Mouse (Mus musculus): ENCODE results near the gene Gm15217. TPM values are rescaled to one million over a fixed set of nuclear protein-coding genes. Genes with fewer than 3 reads are reported as not detected.

The Gm15217 gene
- polyA plus RNA-seq, 1 experiment from 2014 or later, result not detected

DNA sequence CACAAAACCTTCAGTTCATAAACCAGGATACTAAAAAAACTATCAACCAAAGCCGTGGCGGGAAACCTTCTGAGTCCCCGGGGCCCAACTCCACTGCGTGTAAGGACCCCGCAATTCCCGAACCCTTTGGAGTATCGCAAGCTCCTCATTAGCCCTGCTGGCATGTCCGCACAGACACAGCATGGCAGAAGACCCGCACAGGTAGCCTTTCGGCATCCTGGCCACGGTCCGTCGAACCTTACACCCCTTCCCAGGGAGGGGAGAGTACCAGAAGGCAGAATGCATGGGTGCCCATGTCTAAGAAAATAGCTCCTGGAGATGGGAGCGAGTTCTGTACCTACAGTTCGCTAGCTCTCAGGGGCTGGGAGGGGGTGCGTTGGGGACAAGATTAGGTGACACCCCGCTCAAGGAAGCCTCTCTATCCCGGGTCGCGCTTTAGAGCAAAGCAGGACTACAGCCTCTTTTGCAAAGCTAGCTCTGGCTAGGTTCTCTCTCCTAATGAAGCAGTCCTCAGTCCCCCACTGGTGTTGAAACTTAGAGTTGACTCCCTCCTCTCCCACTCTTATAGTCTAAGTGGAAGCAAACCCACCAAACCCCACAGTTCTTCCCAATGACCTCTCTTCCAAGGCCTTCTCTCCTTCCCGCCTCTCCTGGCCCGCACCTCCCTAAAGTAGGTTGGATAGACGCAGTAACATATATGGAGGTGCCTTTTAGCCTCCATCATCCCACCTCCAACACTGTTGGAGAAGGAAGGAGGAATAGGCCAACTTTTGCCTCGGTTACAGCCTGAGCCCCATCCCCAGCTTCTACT, 10.4 kb downstream of the Gm15217 start:
- Histone ChIP-seq H3K4me1 (replicated peaks; ENCODE audit: control insufficient read depth, insufficient read depth, low read length) (peaks cover 43% of the 10 kb centered on the region), H3K9ac (replicated peaks; ENCODE audit: low read depth, low read length) (no peak overlapping the region), H3K4me2 (ENCODE audit: low read length) (peak overlapping the region; percentile 38), H3K27ac (ENCODE audit: low read length) (no peak overlapping the region), H3K9me3 (ENCODE audit: control insufficient read depth, low read length) (no peaks in the 10 kb centered on the region), H3K27me3 (replicated peaks; ENCODE audit: control insufficient read depth, insufficient read depth, low read length) (peaks cover 72% of the 10 kb centered on the region), H3K4me3 (replicated peaks; ENCODE audit: low read length) (peak overlapping the region; percentile 20), H3K36me3 (ENCODE audit: control insufficient read depth, insufficient read depth) (no peaks in the 10 kb centered on the region)
- ATAC-seq, result no peak
- WGBS, result 4% methylated on average over 24 of the region's 24 CpGs

DNA sequence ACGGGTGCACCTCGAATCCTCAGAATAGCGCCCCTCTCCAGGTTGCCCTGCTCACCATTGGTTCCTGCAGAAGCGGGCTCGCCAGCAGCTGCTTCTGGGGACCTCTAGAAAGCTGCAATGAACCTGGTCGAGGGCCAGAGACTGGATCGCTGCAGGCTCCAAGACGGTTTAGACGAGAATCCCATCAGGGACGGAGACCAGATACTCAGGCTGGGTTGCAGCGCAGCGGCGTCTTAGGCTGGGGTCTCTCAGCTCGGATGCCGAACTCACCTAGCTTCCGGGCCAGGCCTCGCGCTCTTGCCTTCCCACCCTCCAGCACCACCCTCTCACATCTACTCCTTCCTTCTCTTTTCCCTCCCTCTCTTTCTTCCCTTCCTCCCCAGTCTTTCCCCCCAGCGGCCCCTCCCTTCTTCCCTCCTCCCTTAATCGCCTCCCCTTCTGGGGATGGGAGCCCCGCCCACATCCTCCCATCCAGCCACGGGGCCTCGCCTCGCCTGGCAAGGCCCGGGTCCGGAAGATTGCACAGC, 11.1 kb downstream of the Gm15217 start, which contains the start of gene Bmp4:
Gene Bmp4, minus strand, starts transcription at position 421 of the 527 bp plus-strand sequence.
- no peaks in the 10 kb centered on the region for H3K9me3 ChIP-seq (ENCODE audit: control insufficient read depth, low read length)
- H3K4me2 ChIP-seq (ENCODE audit: low read length), result peak within 1 kb of the TSS; percentile 38
- peaks cover 66% of the 10 kb centered on the region for H3K27me3 ChIP-seq (replicated peaks; ENCODE audit: control insufficient read depth, insufficient read depth, low read length)
- 1% methylated on average over 25 of the region's 26 CpGs for WGBS
- H3K4me1 ChIP-seq (replicated peaks; ENCODE audit: control insufficient read depth, insufficient read depth, low read length), result peaks cover 42% of the 10 kb centered on the region
- no peaks in the 10 kb centered on the region for H3K36me3 ChIP-seq (ENCODE audit: control insufficient read depth, insufficient read depth)
- H3K27ac ChIP-seq (ENCODE audit: low read length), result no peak within 1 kb of the TSS
- no peak within 1 kb of the TSS for H3K9ac ChIP-seq (replicated peaks; ENCODE audit: low read depth, low read length)
- ATAC-seq, result 0 out of 2 replicates have a peak, but pooled peaks have one; percentile 14
- peak within 1 kb of the TSS; percentile 20 for H3K4me3 ChIP-seq (replicated peaks; ENCODE audit: low read length)

DNA sequence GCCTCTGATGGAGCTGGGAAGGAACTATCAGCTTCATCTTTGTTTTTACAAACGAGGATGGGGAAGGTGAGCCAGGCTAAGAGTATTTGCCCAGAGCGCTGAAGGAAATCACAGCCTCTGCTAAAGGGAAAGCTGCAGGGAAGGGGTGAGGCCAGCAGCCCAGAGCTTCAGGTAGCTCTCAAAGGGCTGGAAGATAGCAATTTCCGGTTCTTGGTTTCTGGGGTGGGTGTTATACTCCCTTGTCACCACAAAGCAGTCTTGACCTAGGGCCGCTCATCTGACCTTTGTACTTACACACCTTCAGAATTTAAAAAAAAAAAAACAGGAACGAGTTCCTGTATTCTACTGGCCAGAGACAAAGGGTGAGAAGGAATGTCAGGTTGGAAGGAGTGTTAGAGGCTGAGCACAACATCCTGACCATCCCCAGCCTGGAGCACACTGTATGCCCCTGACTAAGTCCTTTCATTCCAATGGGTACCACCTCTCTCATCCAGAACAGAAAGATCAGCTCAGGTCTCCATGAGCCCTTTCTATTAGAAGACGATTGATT, 12.5 kb downstream of the Gm15217 start:
- no peak for ATAC-seq
- Histone ChIP-seq H3K4me2 (ENCODE audit: low read length) (no peak overlapping the region), H3K27ac (ENCODE audit: low read length) (no peak overlapping the region), H3K4me1 (replicated peaks; ENCODE audit: control insufficient read depth, insufficient read depth, low read length) (peaks cover 28% of the 10 kb centered on the region), H3K4me3 (replicated peaks; ENCODE audit: low read length) (no peak overlapping the region), H3K9me3 (ENCODE audit: control insufficient read depth, low read length) (no peaks in the 10 kb centered on the region), H3K27me3 (replicated peaks; ENCODE audit: control insufficient read depth, insufficient read depth, low read length) (peaks cover 61% of the 10 kb centered on the region), H3K36me3 (ENCODE audit: control insufficient read depth, insufficient read depth) (no peaks in the 10 kb centered on the region), H3K9ac (replicated peaks; ENCODE audit: low read depth, low read length) (no peak overlapping the region)
- WGBS, result 59% methylated on average over 6 of the region's 6 CpGs

DNA sequence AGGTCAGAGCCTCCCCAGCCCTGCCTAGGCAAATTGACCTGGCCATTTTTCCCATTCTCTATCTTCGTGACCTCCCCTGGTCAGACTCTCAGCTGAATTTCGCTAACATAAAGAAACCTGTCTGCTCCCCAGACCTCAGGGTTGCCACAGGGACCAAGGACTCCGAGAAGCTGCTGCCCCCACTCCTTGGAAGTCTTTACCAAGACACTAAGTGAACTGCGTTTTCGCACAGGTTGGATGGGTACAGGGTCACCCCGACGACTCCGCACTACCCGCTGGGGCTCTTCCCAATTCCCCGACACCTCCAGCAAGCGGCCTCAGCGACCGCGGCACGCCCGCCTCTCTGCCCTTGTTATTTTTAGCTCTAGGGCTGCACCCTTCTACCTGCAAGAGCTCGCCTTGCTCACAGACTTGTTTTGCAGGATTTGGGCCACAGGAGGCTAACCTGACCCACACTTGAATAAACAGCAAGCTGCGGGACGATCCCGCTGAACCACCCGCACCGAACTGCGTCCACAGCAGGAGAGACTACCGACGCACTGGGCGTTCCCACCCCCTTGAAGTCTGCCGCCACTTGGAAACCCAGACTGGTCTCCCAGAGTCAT, 19.0 kb downstream of the Gm15217 start:
- Histone ChIP-seq H3K27me3 (replicated peaks; ENCODE audit: control insufficient read depth, insufficient read depth, low read length) (peaks cover 32% of the 10 kb centered on the region), H3K27ac (ENCODE audit: low read length) (no peak overlapping the region), H3K36me3 (ENCODE audit: control insufficient read depth, insufficient read depth) (no peaks in the 10 kb centered on the region), H3K9me3 (ENCODE audit: control insufficient read depth, low read length) (no peaks in the 10 kb centered on the region), H3K4me1 (replicated peaks; ENCODE audit: control insufficient read depth, insufficient read depth, low read length) (peaks cover 3% of the 10 kb centered on the region; the same call in 1 of the 2 replicates), H3K4me3 (replicated peaks; ENCODE audit: low read length) (peak overlapping the region; percentile 18), H3K9ac (replicated peaks; ENCODE audit: low read depth, low read length) (no peak overlapping the region), H3K4me2 (ENCODE audit: low read length) (peak overlapping the region; percentile 37)
- WGBS, result 2% methylated on average over 27 of the region's 27 CpGs
- no peak for ATAC-seq

DNA sequence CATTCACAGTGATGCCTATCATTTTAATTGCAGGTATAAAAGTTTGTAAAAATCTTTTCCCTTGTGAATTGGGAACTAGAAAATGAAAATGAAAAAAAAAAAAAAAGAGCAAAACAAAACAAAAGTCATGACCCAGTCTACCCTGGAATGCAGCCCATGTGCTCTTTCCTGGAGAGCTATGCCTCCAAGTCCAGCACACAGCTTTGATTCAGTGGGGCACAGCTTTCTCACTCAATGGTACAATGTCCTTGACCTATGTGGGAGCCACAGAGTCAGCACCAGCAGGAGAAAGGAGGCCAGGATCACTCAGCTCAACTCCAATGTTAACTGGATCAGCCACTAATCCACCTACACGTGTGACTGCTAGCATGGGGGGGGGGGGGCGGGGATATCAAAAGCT, 20.7 kb downstream of the Gm15217 start:
- Histone ChIP-seq H3K36me3 (ENCODE audit: control insufficient read depth, insufficient read depth) (no peaks in the 10 kb centered on the region), H3K4me3 (replicated peaks; ENCODE audit: low read length) (no peak overlapping the region), H3K27ac (ENCODE audit: low read length) (no peak overlapping the region), H3K9ac (replicated peaks; ENCODE audit: low read depth, low read length) (no peak overlapping the region), H3K4me1 (replicated peaks; ENCODE audit: control insufficient read depth, insufficient read depth, low read length) (peaks cover 3% of the 10 kb centered on the region; the same call in 1 of the 2 replicates), H3K27me3 (replicated peaks; ENCODE audit: control insufficient read depth, insufficient read depth, low read length) (peaks cover 29% of the 10 kb centered on the region), H3K4me2 (ENCODE audit: low read length) (no peak overlapping the region), H3K9me3 (ENCODE audit: control insufficient read depth, low read length) (no peaks in the 10 kb centered on the region)
- WGBS, result 59% methylated on average over 2 of the region's 2 CpGs
- ATAC-seq, result no peak

DNA sequence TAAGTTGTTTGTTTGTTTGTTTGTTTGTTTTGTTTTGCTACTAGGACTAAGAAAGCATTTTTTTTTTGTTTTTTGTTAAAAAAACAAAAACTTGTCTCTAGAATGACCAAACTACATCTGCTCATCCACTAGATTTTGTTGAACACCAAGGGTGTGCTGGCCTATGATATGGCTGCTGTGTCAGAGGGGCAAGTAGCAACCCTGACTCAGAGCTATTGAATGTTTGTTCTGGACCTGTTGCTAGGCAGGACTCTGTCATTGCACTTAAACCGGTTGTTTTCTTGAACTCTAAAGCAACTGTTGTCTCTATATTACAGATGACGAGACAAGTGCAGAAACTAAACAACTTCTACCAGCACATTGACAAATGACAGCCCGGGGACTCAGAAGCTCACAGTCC, 29.1 kb downstream of the Gm15217 start:
- H3K36me3 ChIP-seq (ENCODE audit: control insufficient read depth, insufficient read depth), result no peaks in the 10 kb centered on the region
- H3K9ac ChIP-seq (replicated peaks; ENCODE audit: low read depth, low read length), result no peak overlapping the region
- H3K4me1 ChIP-seq (replicated peaks; ENCODE audit: control insufficient read depth, insufficient read depth, low read length), result no peaks in the 10 kb centered on the region
- WGBS, result 84% methylated on average over 3 of the region's 3 CpGs
- no peak overlapping the region for H3K27ac ChIP-seq (ENCODE audit: low read length)
- ATAC-seq, result no peak
- H3K9me3 ChIP-seq (ENCODE audit: control insufficient read depth, low read length), result no peaks in the 10 kb centered on the region
- H3K4me3 ChIP-seq (replicated peaks; ENCODE audit: low read length), result no peak overlapping the region
- no peak overlapping the region for H3K4me2 ChIP-seq (ENCODE audit: low read length)
- no peaks in the 10 kb centered on the region for H3K27me3 ChIP-seq (replicated peaks; ENCODE audit: control insufficient read depth, insufficient read depth, low read length)

DNA sequence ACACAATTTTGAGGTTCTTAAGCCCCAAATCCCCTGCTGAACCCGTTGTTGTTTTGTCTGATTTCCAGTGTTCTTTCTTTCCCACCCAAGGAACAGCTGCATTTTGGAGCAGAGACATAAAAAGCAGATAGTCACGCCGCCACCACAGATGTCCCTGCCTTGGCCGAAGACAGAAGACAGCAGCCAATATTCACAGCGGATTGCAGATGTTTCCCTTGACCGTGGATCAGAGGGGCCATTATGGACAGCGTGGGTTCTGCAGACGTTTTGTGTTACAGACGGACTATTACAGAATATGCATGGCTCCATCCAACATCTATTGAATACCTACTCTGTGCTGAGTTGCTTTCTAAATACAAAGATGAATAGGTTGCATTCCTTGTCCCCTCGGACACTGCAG, 29.8 kb downstream of the Gm15217 start:
- H3K4me2 ChIP-seq (ENCODE audit: low read length), result no peak overlapping the region

DNA sequence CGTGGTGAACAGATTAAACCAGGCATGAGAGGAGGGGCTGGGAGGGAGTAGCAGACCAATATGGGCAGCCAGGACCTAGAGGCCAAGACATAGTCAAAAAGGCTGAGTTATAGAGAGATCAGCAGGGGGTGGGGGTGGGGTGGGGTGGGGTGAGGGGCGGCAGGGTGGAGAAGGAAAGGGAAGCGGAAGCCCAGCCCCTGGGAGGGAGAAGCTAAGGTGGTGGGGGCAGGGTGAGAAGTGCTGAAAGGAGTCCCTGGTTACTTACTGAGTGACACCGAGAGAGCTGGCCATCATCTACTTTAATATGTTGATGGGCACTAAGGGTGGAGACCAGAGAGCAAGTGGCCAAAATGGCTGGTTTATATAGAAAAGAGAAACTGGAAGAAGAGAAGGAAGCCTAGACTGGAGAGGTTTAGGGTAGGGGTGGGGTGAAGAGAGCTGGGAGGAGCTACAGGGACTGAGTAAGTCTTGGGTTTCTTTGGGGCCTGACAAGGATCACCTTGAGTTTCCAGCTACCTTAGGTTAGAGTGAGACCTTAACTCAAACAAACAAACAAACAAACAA, 31.4 kb downstream of the Gm15217 start:
- no peaks in the 10 kb centered on the region for H3K9me3 ChIP-seq (ENCODE audit: control insufficient read depth, low read length)
- no peak overlapping the region for H3K27ac ChIP-seq (ENCODE audit: low read length)
- no peak overlapping the region for H3K4me3 ChIP-seq (replicated peaks; ENCODE audit: low read length)
- 72% methylated on average over 4 of the region's 4 CpGs for WGBS
- no peaks in the 10 kb centered on the region for H3K36me3 ChIP-seq (ENCODE audit: control insufficient read depth, insufficient read depth)
- H3K4me2 ChIP-seq (ENCODE audit: low read length), result no peak overlapping the region
- no peak for ATAC-seq
- H3K9ac ChIP-seq (replicated peaks; ENCODE audit: low read depth, low read length), result no peak overlapping the region
- no peaks in the 10 kb centered on the region for H3K27me3 ChIP-seq (replicated peaks; ENCODE audit: control insufficient read depth, insufficient read depth, low read length)
- no peaks in the 10 kb centered on the region for H3K4me1 ChIP-seq (replicated peaks; ENCODE audit: control insufficient read depth, insufficient read depth, low read length)

More for the DNA sequence above, 29.8 kb downstream of the Gm15217 start:
- no peak overlapping the region for H3K4me3 ChIP-seq (replicated peaks; ENCODE audit: low read length)
- H3K4me1 ChIP-seq (replicated peaks; ENCODE audit: control insufficient read depth, insufficient read depth, low read length), result no peaks in the 10 kb centered on the region
- H3K36me3 ChIP-seq (ENCODE audit: control insufficient read depth, insufficient read depth), result no peaks in the 10 kb centered on the region
- WGBS, result 78% methylated on average over 10 of the region's 10 CpGs
- H3K27me3 ChIP-seq (replicated peaks; ENCODE audit: control insufficient read depth, insufficient read depth, low read length), result no peaks in the 10 kb centered on the region
- ATAC-seq, result no peak
- H3K9me3 ChIP-seq (ENCODE audit: control insufficient read depth, low read length), result no peaks in the 10 kb centered on the region
- H3K27ac ChIP-seq (ENCODE audit: low read length), result no peak overlapping the region
- H3K9ac ChIP-seq (replicated peaks; ENCODE audit: low read depth, low read length), result no peak overlapping the region

DNA sequence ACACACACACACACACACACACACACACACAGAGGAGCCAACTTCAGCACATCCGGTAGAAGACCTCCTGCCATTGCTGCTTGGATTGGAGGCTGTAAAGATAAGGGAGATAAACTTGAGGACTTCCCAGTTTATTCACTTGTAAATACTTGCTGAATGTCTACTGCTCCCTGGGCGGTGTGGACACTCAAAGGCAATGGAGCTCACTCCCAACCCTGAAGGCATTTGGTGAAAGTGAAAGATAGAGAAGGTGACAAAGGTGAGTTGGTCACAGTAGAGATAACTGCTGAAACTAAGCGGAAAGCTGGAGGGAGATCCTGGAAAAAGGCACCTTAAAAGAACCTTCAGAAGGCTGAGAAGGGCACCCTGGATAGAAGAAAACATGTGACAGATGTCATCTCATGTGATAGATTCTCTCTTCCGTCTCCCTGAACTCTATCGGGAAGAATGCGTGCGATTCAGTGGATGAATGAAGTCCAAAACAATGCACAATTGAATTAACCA, 33.3 kb downstream of the Gm15217 start:
- WGBS, result 78% methylated on average over 7 of the region's 7 CpGs
- Histone ChIP-seq H3K27ac (ENCODE audit: low read length) (no peak overlapping the region), H3K9me3 (ENCODE audit: control insufficient read depth, low read length) (no peaks in the 10 kb centered on the region), H3K36me3 (ENCODE audit: control insufficient read depth, insufficient read depth) (no peaks in the 10 kb centered on the region), H3K4me1 (replicated peaks; ENCODE audit: control insufficient read depth, insufficient read depth, low read length) (no peaks in the 10 kb centered on the region), H3K4me3 (replicated peaks; ENCODE audit: low read length) (no peak overlapping the region), H3K27me3 (replicated peaks; ENCODE audit: control insufficient read depth, insufficient read depth, low read length) (0 out of 2 replicates have a peak, but pooled peaks cover 3% of the 10 kb centered on the region), H3K9ac (replicated peaks; ENCODE audit: low read depth, low read length) (no peak overlapping the region), H3K4me2 (ENCODE audit: low read length) (no peak overlapping the region)
- no peak for ATAC-seq
